Mouse (Mus musculus) hindbrain, postnatal 0 days (tissue): ENCODE results near the gene Jmjd1c. TPM values are rescaled to one million over a fixed set of nuclear protein-coding genes. Genes with fewer than 3 reads are reported as not detected.

Source experiments
- ATAC-seq: fragments of 200-750 bp; cut with Nextera tagmentation; 2 replicates; pipeline ENCODE4 v1.8.0; 2017; ENCODE audit warnings: mild to moderate bottlenecking, moderate TSS enrichment, moderate library complexity
- DNase-seq: peaks from one replicate; pipeline ENCODE4 v3.0.0-alpha.2; 2015; ENCODE audit warnings: low spot score
- H3K27ac ChIP-seq: fragments of 300-500 bp; sonication (generic); 2 replicates; pipeline ENCODE4 v1.5.1; 2014; ENCODE audit warnings: mild to moderate bottlenecking
- H3K27me3 ChIP-seq: fragments of 300-500 bp; sonication (generic); 2 replicates; pipeline ENCODE4 v1.6.1; 2014; ENCODE audit warnings: low read length, mixed read lengths; ENCODE audit not compliant: insufficient read depth
- H3K36me3 ChIP-seq: fragments of 300-500 bp; sonication (generic); 2 replicates; pipeline ENCODE4 v1.6.1; 2014; ENCODE audit warnings: low read length, mixed read lengths; ENCODE audit not compliant: insufficient read depth
- H3K4me1 ChIP-seq: fragments of 300-500 bp; sonication (generic); 2 replicates; pipeline ENCODE4 v1.6.1; 2014; ENCODE audit warnings: antibody characterized with exemption, low read length, mixed read lengths; ENCODE audit not compliant: insufficient read depth
- H3K4me2 ChIP-seq: fragments of 300-500 bp; sonication (generic); 2 replicates; pipeline ENCODE4 v1.6.1; 2014; ENCODE audit warnings: low read depth, mild to moderate bottlenecking, low read length, moderate library complexity, mixed read lengths
- H3K4me3 ChIP-seq: fragments of 300-500 bp; sonication (generic); 2 replicates; pipeline ENCODE4 v1.5.1; 2014; ENCODE audit warnings: low read length
- H3K9ac ChIP-seq: fragments of 300-500 bp; sonication (generic); replicated peaks from 2 replicates; pipeline ENCODE4 v1.6.1; 2014; ENCODE audit warnings: mild to moderate bottlenecking, low read length, moderate library complexity, mixed read lengths
- H3K9me3 ChIP-seq: fragments of 300-500 bp; sonication (generic); 2 replicates; pipeline ENCODE4 v1.6.1; 2016; ENCODE audit warnings: low read length, mixed read lengths
- CTCF ChIP-seq: IDR thresholded peaks from 2 replicates; pipeline ENCODE4 v1.5.1; 2016; ENCODE audit warnings: antibody characterized with exemption, control low read depth, low read depth
- WGBS: fragments of 180-500 bp; shearing (Covaris S2); extraction: QIAGEN DNeasy Blood & Tissue Kit; methylation state at CpG from one replicate; pipeline ENCODE4 v1.1.7; 2014; 5-methylcytosine and 5-hydroxymethylcytosine counted together
- polyA plus RNA-seq: library from polyadenylated mRNA; unstranded; fragments of >200 nt; fragmentation: Nextera tagmentation; extraction: Ambion mirVana; gene quantifications from 2 replicates; pipeline ENCODE4 v1.2.1, GENCODE M21; 2015
- total RNA-seq: library from RNA; depleted of rRNA; stranded (reverse); fragments of >200 nt; gene quantifications from 2 replicates; pipeline ENCODE4 v1.2.3, GENCODE M21; 2014; rRNA removed

Jmjd1c gene
- total and polyA plus RNA-seq, 2 experiments from 2014 or later: 45.4 to 54.1 TPM

- 68% methylated on average over 4 of the region's 4 CpGs for WGBS
- Histone ChIP-seq H3K36me3 (no peaks in the 10 kb centered on the region), H3K4me1 (no peaks in the 10 kb centered on the region), H3K27me3 (no peaks in the 10 kb centered on the region), H3K4me3 (no peak overlapping the region), H3K4me2 (no peak overlapping the region), H3K27ac (no peak overlapping the region), H3K9ac (no peak overlapping the region), H3K9me3 (no peaks in the 10 kb centered on the region)
- ATAC-seq (no peak), DNase-seq (no peak)
- no peak for TF ChIP-seq CTCF
These were observed 203.4 kb downstream of the Jmjd1c start for GRCm38 (mm10) chr10:67299285-67299684.

- ATAC-seq: no peak
- H3K9me3 ChIP-seq: no peaks in the 10 kb centered on the region
- no peaks in the 10 kb centered on the region for H3K27me3 ChIP-seq
- H3K4me3 ChIP-seq: no peak overlapping the region
- H3K4me1 ChIP-seq: no peaks in the 10 kb centered on the region
- H3K9ac ChIP-seq: no peak overlapping the region
- WGBS: 92% methylated on average over 6 of the region's 6 CpGs
- H3K4me2 ChIP-seq: no peak overlapping the region
- H3K36me3 ChIP-seq: no peaks in the 10 kb centered on the region
- TF ChIP-seq CTCF: no peak
- no peak overlapping the region for H3K27ac ChIP-seq
- no peak for DNase-seq
These were observed 205.1 kb downstream of the Jmjd1c start for GRCm38 (mm10) chr10:67301046-67301445.

DNA sequence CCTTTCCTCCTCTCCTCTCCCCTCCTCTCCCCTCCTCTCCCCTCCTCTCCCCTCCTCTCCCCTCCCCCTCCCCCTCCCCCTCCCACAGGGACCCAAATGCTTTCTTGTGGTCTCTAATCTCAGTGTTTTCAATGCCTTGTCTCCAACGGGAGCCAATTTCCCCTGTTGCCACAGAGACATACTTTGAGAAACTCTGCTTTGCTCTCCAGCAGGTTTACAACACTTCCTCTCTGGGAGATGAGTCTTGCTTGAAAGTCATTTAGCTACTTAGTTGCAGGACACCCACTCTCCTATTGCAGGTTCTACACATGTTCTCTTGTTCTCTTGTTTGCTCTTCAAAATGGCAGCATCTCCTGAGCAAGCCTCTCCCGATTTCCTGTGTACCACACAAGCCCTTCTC lies 206.4 kb downstream of the Jmjd1c start:
- Histone ChIP-seq H3K9me3 (no peaks in the 10 kb centered on the region), H3K4me1 (no peaks in the 10 kb centered on the region), H3K9ac (no peak overlapping the region), H3K4me2 (no peak overlapping the region), H3K4me3 (no peak overlapping the region), H3K36me3 (no peaks in the 10 kb centered on the region), H3K27me3 (no peaks in the 10 kb centered on the region), H3K27ac (no peak overlapping the region)
- ATAC-seq (no peak), DNase-seq (no peak)
- no peak for TF ChIP-seq CTCF
- 48% methylated on average over 2 of the region's 2 CpGs for WGBS

Other genes starting within 250 kb of the Jmjd1c start
- 33.9 and 35.5 TPM in 2 replicates for gene Reep3, start 820 bp downstream of the Jmjd1c start, total RNA-seq
- gene Reep3, start 820 bp downstream of the Jmjd1c start, polyA plus RNA-seq: 36.2 and 37.5 TPM in 2 replicates
- 10.5 and 10.6 TPM in 2 replicates for gene Nrbf2, start 189.2 kb downstream of the Jmjd1c start, total RNA-seq
- gene Nrbf2, start 189.2 kb downstream of the Jmjd1c start, polyA plus RNA-seq: 31.1 and 33.9 TPM in 2 replicates